Mouse (Mus musculus): Measurements from ENCODE around the gene Cwc27.

DNA sequence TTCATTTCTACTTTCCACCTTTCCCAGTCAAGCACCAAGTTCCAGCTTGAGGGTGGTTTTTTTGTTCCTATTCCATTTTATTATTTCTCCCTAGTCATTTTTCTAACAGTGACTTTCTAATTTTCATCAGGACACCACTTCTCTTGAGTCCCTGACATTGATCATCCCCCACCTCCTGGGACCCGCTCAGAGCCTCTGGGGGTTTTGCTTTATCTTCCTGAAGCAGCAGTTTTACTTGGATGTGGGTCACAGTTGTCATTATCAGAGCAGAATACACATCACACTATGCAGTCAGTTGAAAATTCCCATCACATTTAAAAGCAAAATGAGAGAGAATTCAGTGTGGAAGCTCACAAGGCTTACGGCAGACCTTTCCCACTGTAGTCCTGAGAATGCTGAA, 36.7 kb upstream of the Cwc27 start:
- TF ChIP-seq POLR2A (IDR thresholded peaks at IDR 0.05; ENCODE audit: insufficient read length, low read depth) (no peak), USF1 (IDR thresholded peaks at IDR 0.05; ENCODE audit: low read depth) (no peak), TCF12 (IDR thresholded peaks at IDR 0.05; ENCODE audit: insufficient read depth, poor library complexity, severe bottlenecking) (no peak), TCF3 (IDR thresholded peaks at IDR 0.05; ENCODE audit: insufficient read length, low read depth) (no peak), MYOD1 (IDR thresholded peaks at IDR 0.05; ENCODE audit: control insufficient read depth in 1 of 3, insufficient read length in 2 of 3, low read depth in 2 of 3) (no peak), SRF (IDR thresholded peaks at IDR 0.05; ENCODE audit: control insufficient read depth, insufficient read length, low read depth) (no peak), POLR2AphosphoS2 (IDR thresholded peaks at IDR 0.05; ENCODE audit: insufficient read length, low read depth) (no peak), E2F4 (IDR thresholded peaks at IDR 0.05; ENCODE audit: insufficient read depth) (no peak), CEBPB (IDR thresholded peaks at IDR 0.05; ENCODE audit: insufficient read depth, poor library complexity, severe bottlenecking) (no peak)
